Mouse (Mus musculus): ENCODE results near the gene Trim63.

Gene Trim63

GRCm38 (mm10) chr4:134365280-134365679 lies 50.4 kb downstream of the Trim63 start:
- DNase-seq (ENCODE audit: low spot score in 2 of 2): no peak

- peak in 1 of 2 experiments; percentile 74 for DNase-seq (ENCODE audit: low spot score in 2 of 2)
These were observed 55.8 kb downstream of the Trim63 start for GRCm38 (mm10) chr4:134370649-134371221.

GRCm38 (mm10) chr4:134371316-134371855 lies 56.5 kb downstream of the Trim63 start:
- DNase-seq (ENCODE audit: low spot score in 2 of 2): peak in 1 of 2 experiments; percentile 36

- peak; percentile 91 to 93 for DNase-seq (ENCODE audit: low spot score in 2 of 2)
These were observed 57.4 kb downstream of the Trim63 start for GRCm38 (mm10) chr4:134372294-134372747.

GRCm38 (mm10) chr4:134373295-134373694 lies 58.4 kb downstream of the Trim63 start:
- no peak for DNase-seq (ENCODE audit: low spot score in 2 of 2)

GRCm38 (mm10) chr4:134374306-134374705 lies 59.4 kb downstream of the Trim63 start:
- DNase-seq (ENCODE audit: low spot score in 2 of 2): no peak

- DNase-seq (ENCODE audit: low spot score in 2 of 2): no peak
These were observed 63.2 kb downstream of the Trim63 start for GRCm38 (mm10) chr4:134378089-134378615.
